Comparison of ENCODE assay signal across 7 mouse cellular contexts in genomic region chr9:63651594-63651993, GRCm38 (mm10). TPM values are rescaled to one million over a fixed set of nuclear protein-coding genes. Genes with fewer than 3 reads are reported as not detected.
A peak's percentile ranks its signal among the peaks of the same experiment; 100 is the strongest.
DNase-seq lines count a peak whose midpoint lies in the region; ATAC-seq and TF ChIP-seq lines count a peak whose summit lies in the region.

No protein-coding gene starts in this region.

- peak overlapping the region; percentile 76 for H3K27ac ChIP-seq in limb, embryonic 12.5 days
- no peak overlapping the region for H3K27ac ChIP-seq in limb, embryonic 10.5 days
- H3K27ac ChIP-seq in embryonic facial prominence, embryonic 14.5 days (replicated peaks; ENCODE audit: low read depth, low read length): peak overlapping the region; percentile 88
- H3K27ac ChIP-seq in lung, postnatal 0 days (ENCODE audit: low read length): 0 out of 2 replicates have a peak overlapping the region, but pooled peaks have one; percentile 14

- 63% methylated on average over 11 of the region's 11 CpGs for WGBS in limb, embryonic 12.5 days
- 90% methylated on average over 11 of the region's 11 CpGs for WGBS in limb, embryonic 10.5 days
- 22% methylated on average over 11 of the region's 11 CpGs for WGBS in embryonic facial prominence, embryonic 14.5 days
- WGBS in lung, postnatal 0 days: 49% methylated on average over 11 of the region's 11 CpGs

- peaks cover 34% of the 10 kb centered on the region for H3K4me1 ChIP-seq in limb, embryonic 12.5 days (replicated peaks)
- no peaks in the 10 kb centered on the region for H3K4me1 ChIP-seq in limb, embryonic 10.5 days
- peaks cover 71% of the 10 kb centered on the region for H3K4me1 ChIP-seq in embryonic facial prominence, embryonic 14.5 days (ENCODE audit: control insufficient read depth, insufficient read depth, low read length)
- H3K4me1 ChIP-seq in lung, postnatal 0 days (ENCODE audit: insufficient read depth, low read depth, low read length): peaks cover 3% of the 10 kb centered on the region; the same call in 1 of the 2 replicates

- TF ChIP-seq CTCF in lung, postnatal 0 days (IDR thresholded peaks at IDR 0.05): no peak

- H3K9ac ChIP-seq in limb, embryonic 12.5 days (replicated peaks): 0 out of 2 replicates have a peak overlapping the region, but pooled peaks have one; percentile 12
- H3K9ac ChIP-seq in embryonic facial prominence, embryonic 14.5 days (ENCODE audit: low read depth, low read length): no peak overlapping the region
- no peak overlapping the region for H3K9ac ChIP-seq in lung, postnatal 0 days (replicated peaks; ENCODE audit: low read depth)

- peaks cover 93% of the 10 kb centered on the region for H3K36me3 ChIP-seq in limb, embryonic 12.5 days
- peaks cover 99% of the 10 kb centered on the region for H3K36me3 ChIP-seq in limb, embryonic 10.5 days
- peaks cover 63% of the 10 kb centered on the region for H3K36me3 ChIP-seq in embryonic facial prominence, embryonic 14.5 days (ENCODE audit: control insufficient read depth, insufficient read depth, low read length)
- H3K36me3 ChIP-seq in lung, postnatal 0 days (ENCODE audit: insufficient read depth, low read length): peaks cover 18% of the 10 kb centered on the region

- no peak for TF ChIP-seq EP300 in lung, postnatal 0 days (IDR thresholded peaks at IDR 0.05)

- no peak overlapping the region for H3K4me3 ChIP-seq in limb, embryonic 12.5 days (replicated peaks)
- H3K4me3 ChIP-seq in limb, embryonic 10.5 days: no peak overlapping the region
- H3K4me3 ChIP-seq in embryonic facial prominence, embryonic 14.5 days (ENCODE audit: low read depth, low read length): no peak overlapping the region
- no peak overlapping the region for H3K4me3 ChIP-seq in lung, postnatal 0 days (ENCODE audit: low read depth, low read length)

- ATAC-seq in limb, embryonic 12.5 days (ENCODE audit: insufficient number of reproducible peaks, insufficient read depth, low FRiP score, low TSS enrichment, low read depth): no peak
- peak; percentile 42; the same call in 1 of the 2 replicates for ATAC-seq in embryonic facial prominence, embryonic 14.5 days (ENCODE audit: low read depth)
- ATAC-seq in lung, postnatal 0 days: no peak

- no peaks in the 10 kb centered on the region for H3K9me3 ChIP-seq in limb, embryonic 12.5 days
- no peaks in the 10 kb centered on the region for H3K9me3 ChIP-seq in limb, embryonic 10.5 days (replicated peaks)
- H3K9me3 ChIP-seq in embryonic facial prominence, embryonic 14.5 days (ENCODE audit: control insufficient read depth, low read length): no peaks in the 10 kb centered on the region
- no peaks in the 10 kb centered on the region for H3K9me3 ChIP-seq in lung, postnatal 0 days (ENCODE audit: low read length)

- no peaks in the 10 kb centered on the region for H3K27me3 ChIP-seq in limb, embryonic 12.5 days
- H3K27me3 ChIP-seq in limb, embryonic 10.5 days (ENCODE audit: low read depth, poor library complexity, severe bottlenecking): no peaks in the 10 kb centered on the region
- no peaks in the 10 kb centered on the region for H3K27me3 ChIP-seq in embryonic facial prominence, embryonic 14.5 days (replicated peaks; ENCODE audit: control insufficient read depth, insufficient read depth, low read length)
- no peaks in the 10 kb centered on the region for H3K27me3 ChIP-seq in lung, postnatal 0 days (replicated peaks; ENCODE audit: insufficient read depth, low read length)

- DNase-seq in limb, embryonic 10.5 days (ENCODE audit: low spot score): no peak
- peak; percentile 91 for DNase-seq in embryonic facial prominence, embryonic 14.5 days (ENCODE audit: low spot score)
- DNase-seq in gastrocnemius, postnatal 4 days (ENCODE audit: low spot score in 2 of 2): peak; percentile 75 to 84
- peak; percentile 53 for DNase-seq in lung, postnatal 0 days (ENCODE audit: low spot score)
- no peak for DNase-seq in layer of hippocampus, postnatal 10 days (ENCODE audit: low spot score in 2 of 2)
- DNase-seq in embryo, embryonic 11 days: no peak

- H3K4me2 ChIP-seq in limb, embryonic 12.5 days: no peak overlapping the region
- peak overlapping the region; percentile 10; the same call in 1 of the 2 replicates for H3K4me2 ChIP-seq in embryonic facial prominence, embryonic 14.5 days (ENCODE audit: low read depth, low read length)
- H3K4me2 ChIP-seq in lung, postnatal 0 days (replicated peaks; ENCODE audit: low read depth, low read length): no peak overlapping the region

RNA-seq across cellular contexts. Expression of gene Aagab, which starts 49.1 kb away (rescaled TPM):
- polyA plus RNA-seq in limb, embryonic 12.5 days (2016; fragmentation: Nextera tagmentation; extraction: Ambion mirVana): 29.5 and 30.1 TPM in 2 replicates
- polyA plus RNA-seq in limb, embryonic 10.5 days (2016; fragmentation: Nextera tagmentation; extraction: Ambion mirVana): 36.8 and 45.4 TPM in 2 replicates
- polyA plus RNA-seq in embryonic facial prominence, embryonic 14.5 days (2014; fragmentation: Nextera tagmentation; extraction: Ambion mirVana): 26.2 and 27.4 TPM in 2 replicates
- 10 to 100 TPM; 10.8 to 13.4 TPM for total RNA-seq in gastrocnemius, postnatal 4 days (2021)
- polyA plus RNA-seq in lung, postnatal 0 days (2015; fragmentation: Nextera tagmentation; extraction: Ambion mirVana): 17.0 and 20.5 TPM in 2 replicates
- total RNA-seq in layer of hippocampus, postnatal 10 days (2021): 10 to 100 TPM; 47.9 to 52.6 TPM

RNA-seq across cellular contexts. Expression of gene Iqch, which starts 49.3 kb away (rescaled TPM):
- polyA plus RNA-seq in limb, embryonic 12.5 days (2016; fragmentation: Nextera tagmentation; extraction: Ambion mirVana): 0.19 and 0.34 TPM in 2 replicates
- 0.16 and 0.18 TPM in 2 replicates for polyA plus RNA-seq in limb, embryonic 10.5 days (2016; fragmentation: Nextera tagmentation; extraction: Ambion mirVana)
- 0.22 and 0.25 TPM in 2 replicates for polyA plus RNA-seq in embryonic facial prominence, embryonic 14.5 days (2014; fragmentation: Nextera tagmentation; extraction: Ambion mirVana)
- not detected for total RNA-seq in gastrocnemius, postnatal 4 days (2021)
- 0.06 and 0.24 TPM in 2 replicates for polyA plus RNA-seq in lung, postnatal 0 days (2015; fragmentation: Nextera tagmentation; extraction: Ambion mirVana)
- total RNA-seq in layer of hippocampus, postnatal 10 days (2021): under 1 TPM in 1 of 2 experiments, not detected in 1; 0.22 TPM

Comparison
In these comparisons a context has a peak if more than half of its experiments do, and no peak if none do; other contexts are left out.
1. DNase-seq: peak in embryonic facial prominence, embryonic 14.5 days (single experiment), gastrocnemius, postnatal 4 days (2 of 2) and lung, postnatal 0 days (single experiment); none in limb, embryonic 10.5 days (single experiment), layer of hippocampus, postnatal 10 days (0 of 2) and embryo, embryonic 11 days (single experiment).